Mouse (Mus musculus): ENCODE measurements around the gene Vax1. TPM values are rescaled to one million over a fixed set of nuclear protein-coding genes. Genes with fewer than 3 reads are reported as not detected.

Vax1 gene
- polyA plus RNA-seq, 1 experiment, result not detected

GRCm38 (mm10) chr19:59169143-59169935, 517 bp downstream of the Vax1 start:
- DNase-seq (ENCODE audit: low read depth), result no peak

- no peak for DNase-seq (ENCODE audit: low read depth)
These were observed 1.4 kb downstream of the Vax1 start for GRCm38 (mm10) chr19:59168386-59168905.

DNA sequence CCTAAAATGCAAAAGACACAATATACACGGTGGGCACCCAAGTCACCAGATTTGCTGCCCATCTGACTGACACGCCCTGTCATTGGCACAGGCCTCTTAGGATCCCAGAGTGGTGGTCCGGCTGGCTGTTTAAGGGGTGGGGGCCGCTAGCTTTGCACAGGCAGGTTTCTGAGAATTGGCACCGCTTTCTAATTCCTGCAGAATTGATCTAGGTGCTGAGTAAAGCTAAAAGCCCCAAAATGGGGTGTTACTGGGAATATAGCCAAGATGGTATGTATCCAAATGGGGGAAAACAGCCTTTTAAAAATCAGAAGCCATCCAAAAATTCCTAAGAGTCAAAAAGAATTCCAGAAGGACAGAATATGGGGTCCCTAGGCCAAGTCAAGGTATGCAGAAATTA, 2.0 kb downstream of the Vax1 start:
- no peak for DNase-seq (ENCODE audit: low read depth)

DNA sequence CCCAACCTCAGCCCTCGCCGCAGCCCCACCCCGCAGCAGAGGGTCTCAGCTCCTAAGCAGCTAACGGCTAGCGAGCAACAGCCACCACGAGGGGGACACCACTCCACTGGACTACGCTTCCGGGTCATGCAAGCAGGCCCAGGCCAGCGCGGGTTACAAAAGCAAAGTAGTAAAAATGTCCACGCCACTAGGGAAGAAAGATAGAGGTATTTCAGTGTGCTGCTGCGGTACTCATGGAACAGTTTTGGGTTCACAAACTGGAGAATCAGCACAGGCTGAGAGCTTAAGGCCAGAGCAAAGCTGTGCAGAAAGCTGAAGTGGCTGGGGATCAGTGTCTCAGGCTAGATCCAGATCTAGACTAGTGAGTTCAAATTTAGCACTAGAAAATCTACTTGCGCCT, 3.0 kb downstream of the Vax1 start:
- DNase-seq (ENCODE audit: low read depth), result no peak

- no peak for DNase-seq (ENCODE audit: low read depth)
These were observed 3.5 kb downstream of the Vax1 start for GRCm38 (mm10) chr19:59166311-59166761.

GRCm38 (mm10) chr19:59165577-59165976, 4.3 kb downstream of the Vax1 start:
- DNase-seq (ENCODE audit: low read depth), result no peak

GRCm38 (mm10) chr19:59164896-59165560, 4.8 kb downstream of the Vax1 start:
- DNase-seq (ENCODE audit: low read depth), result no peak

GRCm38 (mm10) chr19:59164111-59164510, 5.7 kb downstream of the Vax1 start:
- DNase-seq (ENCODE audit: low read depth), result no peak

DNA sequence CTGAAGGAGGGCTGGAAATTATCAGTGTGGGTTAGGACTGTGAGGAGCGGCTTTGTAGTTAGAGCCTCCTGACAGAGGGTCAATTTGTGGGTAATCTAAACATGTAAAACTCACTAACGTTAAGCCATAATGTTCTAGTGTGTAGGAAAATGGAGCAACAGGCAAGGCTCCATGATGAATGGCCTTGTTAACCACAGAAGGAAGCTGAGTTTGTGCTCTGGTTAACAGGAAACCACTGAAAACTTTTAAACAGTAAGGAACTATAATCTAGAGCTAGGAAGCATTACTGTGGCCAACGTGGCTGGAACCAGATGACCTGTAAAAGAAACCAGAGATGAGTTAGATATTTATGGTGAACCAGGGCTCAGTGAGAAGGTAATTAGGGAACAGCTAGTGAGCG, 13.2 kb downstream of the Vax1 start:
- DNase-seq (ENCODE audit: low read depth), result no peak

DNA sequence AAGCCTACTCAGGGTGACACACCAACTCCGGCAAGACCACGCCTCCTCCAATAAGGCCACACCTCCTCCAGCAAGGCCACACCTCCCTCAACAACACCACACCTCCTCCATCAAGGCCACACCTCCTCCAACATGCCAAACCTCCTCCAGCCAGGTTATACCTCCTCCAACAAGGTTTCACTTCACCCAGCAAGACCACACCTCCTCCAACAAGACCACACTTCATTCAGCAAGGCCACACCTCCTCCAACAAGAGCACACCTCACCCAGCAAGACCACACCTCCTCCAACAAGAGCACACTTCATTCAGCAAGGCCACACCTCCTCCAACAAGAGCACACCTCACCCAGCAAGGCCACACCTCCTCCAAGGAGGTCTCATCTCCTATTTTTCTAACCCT, 15.7 kb downstream of the Vax1 start:
- DNase-seq (ENCODE audit: low read depth), result no peak

DNA sequence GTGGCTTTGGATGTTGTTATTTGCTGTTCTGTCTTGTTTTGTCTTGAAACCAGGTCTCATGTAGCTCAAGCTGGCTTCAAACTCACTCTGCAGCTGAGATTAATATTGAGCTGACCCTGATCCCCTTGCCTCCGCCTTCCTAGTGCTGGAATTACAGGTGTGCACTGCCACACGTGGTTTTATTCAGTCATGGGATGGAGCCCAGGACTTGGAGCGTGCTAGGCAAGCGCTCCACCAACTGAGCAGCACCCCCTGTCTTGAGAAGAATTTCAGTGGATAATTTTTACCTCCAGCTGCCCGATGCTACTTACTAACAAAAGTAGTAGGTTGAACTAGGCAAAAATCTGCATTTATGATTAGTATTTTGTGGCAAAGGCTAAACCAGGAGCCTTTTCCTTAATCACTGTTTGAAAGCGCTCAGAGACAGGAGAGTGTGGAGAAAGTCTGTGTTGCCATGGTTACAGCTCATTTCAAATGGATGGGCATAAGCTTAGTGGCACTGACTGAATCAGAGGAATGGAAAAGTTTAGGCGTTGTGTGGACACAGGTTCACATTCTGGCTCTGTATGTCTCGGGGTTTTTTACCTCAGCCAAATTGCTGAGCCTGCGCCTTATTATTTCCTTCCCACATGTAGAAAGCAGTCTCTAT, 24.2 kb downstream of the Vax1 start:
- no peak for DNase-seq (ENCODE audit: low read depth)

DNA sequence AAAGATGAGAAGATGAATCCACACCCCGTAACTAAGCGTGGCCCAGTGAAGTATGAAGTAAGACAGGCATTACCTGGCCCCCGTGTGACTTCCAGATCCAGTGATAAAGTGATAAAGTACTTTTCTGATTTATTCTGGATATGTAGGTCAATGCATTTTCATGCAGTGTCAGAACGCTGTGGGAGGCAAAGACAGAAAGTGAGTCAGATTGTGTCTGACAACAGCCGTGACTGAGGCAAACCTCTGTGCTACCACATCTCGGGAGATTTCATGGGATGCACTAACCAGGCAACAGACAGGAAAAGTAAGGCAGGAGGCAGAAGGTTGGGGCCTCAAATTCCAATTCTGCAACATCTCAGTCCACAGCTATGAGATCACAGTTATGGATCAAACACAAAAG, 24.8 kb downstream of the Vax1 start:
- no peak for DNase-seq (ENCODE audit: low read depth)

- DNase-seq (ENCODE audit: low read depth), result no peak
These were observed 27.6 kb downstream of the Vax1 start for GRCm38 (mm10) chr19:59142206-59142605.

DNA sequence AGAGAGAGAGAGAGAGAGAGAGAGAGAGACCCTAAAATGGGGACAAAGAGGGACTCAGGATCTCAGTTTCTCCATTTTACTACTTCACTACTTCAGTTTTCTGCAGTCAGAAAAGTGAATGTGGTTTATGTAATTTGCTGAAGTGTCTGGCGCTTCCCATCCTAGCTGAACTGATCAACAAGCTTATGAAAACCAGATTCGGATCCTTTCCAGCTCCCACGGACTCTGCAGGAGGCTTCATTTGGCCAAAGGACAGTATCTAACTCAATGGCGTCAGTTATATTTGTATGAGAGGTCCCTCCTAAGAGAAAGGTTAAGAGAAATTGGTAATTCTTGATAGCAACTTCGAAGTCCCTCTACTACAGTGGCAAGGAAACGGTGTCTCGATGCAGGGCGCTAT, 34.5 kb downstream of the Vax1 start:
- no peak for DNase-seq (ENCODE audit: low read depth)

GRCm38 (mm10) chr19:59134916-59135315, 34.9 kb downstream of the Vax1 start:
- DNase-seq (ENCODE audit: low read depth), result no peak

- DNase-seq (ENCODE audit: low read depth), result no peak
These were observed 36.7 kb downstream of the Vax1 start for GRCm38 (mm10) chr19:59133202-59133601.

DNA sequence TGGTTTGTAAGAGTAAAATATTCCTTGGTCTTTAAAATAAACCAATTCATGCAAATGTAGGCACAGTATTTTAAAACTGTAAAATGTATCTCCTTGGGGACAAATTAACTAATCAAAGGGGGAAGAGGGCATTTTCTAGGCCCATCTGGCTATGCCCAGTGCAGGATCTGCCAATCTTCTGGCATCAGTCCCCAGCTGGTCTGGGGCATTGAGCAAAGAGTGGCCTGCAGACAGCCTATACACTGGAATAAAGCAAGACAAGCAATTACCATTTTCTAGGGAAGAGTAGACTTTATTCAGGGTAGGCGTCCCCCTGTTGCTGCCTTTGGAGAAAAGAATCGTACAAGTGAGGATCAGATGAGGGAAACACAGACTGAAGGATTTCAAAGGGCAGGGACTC, 40.2 kb downstream of the Vax1 start:
- no peak for DNase-seq (ENCODE audit: low read depth)

- no peak for DNase-seq (ENCODE audit: low read depth)
These were observed 41.2 kb downstream of the Vax1 start for GRCm38 (mm10) chr19:59128531-59129204.

GRCm38 (mm10) chr19:59127424-59127823, 42.4 kb downstream of the Vax1 start:
- no peak for DNase-seq (ENCODE audit: low read depth)
